8 mouse cellular contexts compared by ENCODE assay signal in the genomic region with DNA sequence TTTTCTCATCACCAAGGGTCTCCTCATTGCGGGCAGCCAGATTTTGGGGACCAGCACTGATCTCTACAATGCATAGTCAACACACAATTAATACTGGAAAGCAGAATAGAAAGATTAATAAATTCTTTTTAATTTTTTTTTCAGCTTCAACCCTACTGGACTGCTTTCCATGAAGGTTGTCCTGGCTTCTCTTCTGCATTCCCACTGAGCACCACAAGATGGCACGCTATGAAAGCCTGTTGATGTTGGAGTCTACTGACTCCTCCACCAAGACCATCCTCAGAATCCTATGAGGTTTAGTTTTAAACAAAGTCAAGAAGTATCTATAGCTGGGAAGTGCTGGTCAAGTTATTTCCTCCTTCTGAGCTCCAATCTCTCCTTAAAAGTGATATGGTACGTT. TPM values are rescaled to one million over a fixed set of nuclear protein-coding genes. Genes with fewer than 3 reads are reported as not detected.
DNase-seq lines count a peak whose midpoint lies in the region; ATAC-seq lines count a peak whose summit lies in the region.
"Not testable (repeated sequence)": the region's sequence is repeated elsewhere in the genome, so short reads cannot be mapped to it uniquely, and the experiment has no call there.

No protein-coding gene starts in this region.

- ATAC-seq in megakaryocyte-erythroid progenitor cell, adult 5-6 weeks (replicated peaks; ENCODE audit: low FRiP score, low TSS enrichment, poor library complexity, severe bottlenecking) = peak; percentile 70; the same call in 1 of the 2 replicates

- DNase-seq in T-cell, adult 2 months (ENCODE audit: low spot score) = peak; percentile 70
- peak; percentile 83 to 84 for DNase-seq in cerebellum, postnatal 10 days
- DNase-seq in gastrocnemius, postnatal 36 days = peak; percentile 15 to 37
- peak; percentile 79 for DNase-seq in kidney, adult 18-20 months
- DNase-seq in left cerebral cortex, adult 8-10 months (ENCODE audit: low spot score in 2 of 2) = peak; percentile 24 to 74
- DNase-seq in right cerebral cortex, postnatal 25 days = peak; percentile 57
- DNase-seq in urinary bladder, postnatal 14 days (ENCODE audit: low spot score) = peak; percentile 76

- intact Hi-C loops in gastrocnemius, postnatal 36 days (cut with DNase I) = not testable (repeated sequence)

RNA-seq across cellular contexts. Expression of a gene that starts 20.2 kb away (rescaled TPM):
- not detected for total RNA-seq in gastrocnemius, postnatal 36 days (2021)
- 1 to 10 TPM in 2 of 4 experiments, not detected in 2; 3.7 to 5.6 TPM for total RNA-seq in left cerebral cortex, adult 8-10 months (2022)
- total RNA-seq in megakaryocyte-erythroid progenitor cell, adult 5-6 weeks (2014; fragmentation: Nextera tagmentation) = not detected in 2 replicates
- not detected in 2 replicates for total RNA-seq in megakaryocyte-erythroid progenitor cell, adult 5-6 weeks (2017)

RNA-seq across cellular contexts. Expression of a gene that starts 20.3 kb away (rescaled TPM):
- total RNA-seq in gastrocnemius, postnatal 36 days (2021) = not detected
- total RNA-seq in left cerebral cortex, adult 8-10 months (2022) = 1 to 10 TPM in 1 of 4 experiments, under 1 TPM in 1, not detected in 2; 0.70 to 2.3 TPM
- total RNA-seq in megakaryocyte-erythroid progenitor cell, adult 5-6 weeks (2014; fragmentation: Nextera tagmentation) = 4.7 TPM in 1 of 2 replicates, not detected in the other
- total RNA-seq in megakaryocyte-erythroid progenitor cell, adult 5-6 weeks (2017) = not detected in 2 replicates

RNA-seq across cellular contexts. Expression of a gene that starts 31.6 kb away (rescaled TPM):
- 10 to 100 TPM in 1 of 2 experiments, 1 to 10 TPM in 1; 8.0 to 12.4 TPM for total RNA-seq in gastrocnemius, postnatal 36 days (2021)
- 10 to 100 TPM; 29.1 to 49.2 (median 42.0) TPM for total RNA-seq in left cerebral cortex, adult 8-10 months (2022)
- total RNA-seq in megakaryocyte-erythroid progenitor cell, adult 5-6 weeks (2014; fragmentation: Nextera tagmentation) = 3.7 and 41.5 TPM in 2 replicates
- total RNA-seq in megakaryocyte-erythroid progenitor cell, adult 5-6 weeks (2017) = 8.1 and 26.7 TPM in 2 replicates

Comparison
In these comparisons a context has a peak if more than half of its experiments do, and no peak if none do; other contexts are left out.
1. Peak in every context shown above with its lines: DNase-seq and ATAC-seq.
2. DNase-seq: peak in every context shown above with its lines; median percentile 84 in cerebellum, postnatal 10 days; 79 in kidney, adult 18-20 months; 76 in urinary bladder, postnatal 14 days; 70 in T-cell, adult 2 months; 57 in right cerebral cortex, postnatal 25 days; 49 in left cerebral cortex, adult 8-10 months; 26 in gastrocnemius, postnatal 36 days.